Mouse (Mus musculus): ENCODE measurements around the gene Gfap.

Gene Gfap

DNA sequence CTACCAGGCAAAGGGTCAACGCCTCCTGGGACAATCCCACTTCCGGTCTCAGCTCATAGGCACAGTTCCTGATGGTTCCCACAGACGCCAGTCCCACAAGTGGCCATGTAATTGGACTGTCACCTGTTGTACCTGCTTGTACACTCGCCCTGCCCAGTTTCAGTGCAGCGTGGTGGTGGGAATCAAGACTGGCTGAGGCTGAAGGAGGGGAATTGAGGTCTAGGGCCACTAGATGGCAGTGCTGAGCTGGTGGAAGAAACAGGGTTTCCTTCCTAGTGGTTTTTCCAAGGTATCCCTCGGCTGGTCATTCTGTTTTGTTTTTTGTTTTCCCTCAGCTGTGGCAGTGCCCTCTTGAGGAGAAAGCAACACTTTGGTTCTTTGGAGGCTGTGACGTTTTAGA is at the start of gene Gfap:
TSS of gene Gfap (minus strand) at position 150 of the 400 bp plus-strand sequence.
- peak; percentile 87 for DNase-seq (ENCODE audit: extremely low spot score, low spot score)

DNA sequence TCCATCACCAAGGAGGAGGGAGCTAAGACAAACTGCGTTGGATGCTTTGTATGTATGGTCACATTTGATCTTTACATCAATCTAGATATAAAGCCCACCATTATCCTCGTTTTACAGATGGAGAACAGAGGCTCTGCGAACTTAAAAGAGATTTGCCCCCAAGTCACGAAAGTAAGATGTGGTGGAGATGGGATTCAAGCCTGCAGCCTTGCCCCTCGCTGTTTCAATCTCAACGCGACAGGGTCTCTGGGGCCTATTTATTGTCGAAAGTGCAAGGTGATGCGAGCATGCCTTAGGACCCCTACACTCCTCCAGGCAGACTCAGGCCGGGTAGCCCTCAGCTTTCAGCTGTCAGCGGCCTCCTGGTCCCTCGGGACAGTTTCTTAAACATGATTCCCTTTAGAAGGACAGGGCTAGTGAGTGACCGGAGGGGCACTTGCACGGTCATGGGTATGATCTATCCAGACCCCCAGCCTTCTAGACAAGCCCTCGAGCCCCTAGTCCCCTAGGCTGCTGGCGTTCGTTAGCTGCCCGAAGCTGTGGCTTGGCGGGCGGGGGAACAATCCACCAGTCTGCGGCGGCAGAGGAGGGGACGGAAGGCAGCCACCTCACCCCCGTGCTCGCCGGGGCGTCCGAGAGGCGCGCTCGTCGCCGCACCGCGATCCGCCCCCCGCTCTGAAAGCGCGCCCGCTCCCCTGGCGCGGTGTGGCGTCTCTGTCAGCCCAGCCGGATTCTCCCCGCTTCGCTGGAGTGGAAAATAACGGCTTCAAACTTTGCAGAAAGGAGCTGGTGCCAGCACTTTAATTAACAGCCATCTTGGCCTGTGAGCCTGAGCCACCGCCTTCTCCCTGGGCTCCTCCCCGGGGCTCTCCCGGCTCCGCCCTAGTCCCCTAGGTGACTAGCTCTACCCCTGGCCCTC is 47.6 kb upstream of the Gfap start:
- peak; percentile 57 for DNase-seq (ENCODE audit: extremely low spot score, low spot score)

DNA sequence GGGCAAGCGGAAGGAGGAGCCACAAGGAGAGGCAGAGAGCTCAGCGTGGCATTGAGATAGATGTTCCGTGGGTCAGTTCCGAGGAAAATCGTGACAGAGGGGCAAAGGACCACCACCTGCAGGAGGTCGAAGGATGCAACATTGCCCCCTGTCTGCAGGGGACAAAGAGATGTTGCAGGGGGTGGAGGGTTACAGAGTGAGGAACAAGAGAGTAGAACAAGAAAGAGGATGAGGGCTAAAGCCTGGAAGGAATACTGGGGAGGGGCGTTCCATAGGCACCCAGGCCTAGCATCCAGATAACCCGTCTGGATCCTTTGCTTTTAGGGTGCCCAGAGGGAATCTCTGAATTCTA is 46.3 kb upstream of the Gfap start:
- no peak for DNase-seq (ENCODE audit: extremely low spot score, low spot score)

DNA sequence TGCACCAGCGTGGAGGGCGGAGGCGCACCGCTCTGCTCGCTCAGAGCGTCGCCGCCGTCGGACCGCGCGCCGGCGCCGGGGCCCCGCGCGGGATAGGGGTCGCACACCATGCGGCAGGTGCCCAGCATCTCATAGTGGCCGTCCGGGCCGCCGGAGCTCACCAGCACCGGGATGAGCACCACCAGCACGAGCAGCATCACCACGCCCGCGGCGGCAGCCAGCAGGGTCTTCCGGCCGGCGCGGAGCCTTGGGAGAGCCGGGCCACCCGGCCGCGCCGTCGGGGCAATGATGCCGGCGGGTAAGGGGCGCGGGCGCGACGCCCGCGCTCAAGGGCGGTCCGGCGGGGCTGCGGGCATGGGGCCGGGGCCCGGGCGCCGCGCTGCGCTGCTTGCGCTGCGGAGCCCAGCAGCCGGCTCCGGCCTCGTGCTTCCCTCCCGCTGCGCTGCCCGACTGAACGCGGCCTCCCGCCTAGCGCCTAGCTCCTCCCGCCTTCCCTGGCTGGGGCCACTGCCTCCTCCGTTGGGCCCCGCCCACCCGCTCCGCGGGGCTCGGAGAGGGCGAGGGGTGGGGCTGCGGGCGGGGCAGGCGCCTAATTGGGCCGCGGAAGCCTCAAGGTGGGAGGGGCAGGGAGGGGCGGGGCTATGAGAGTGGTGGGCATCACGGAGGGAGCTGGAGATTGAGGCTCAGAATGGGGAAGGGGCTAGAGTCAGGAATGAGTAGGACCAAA is 45.7 kb upstream of the Gfap start, which contains the start of gene C1ql1:
TSS of gene C1ql1 (minus strand) at position 424 of the 727 bp plus-strand sequence.
- DNase-seq (ENCODE audit: extremely low spot score, low spot score) = peak; percentile 88

DNA sequence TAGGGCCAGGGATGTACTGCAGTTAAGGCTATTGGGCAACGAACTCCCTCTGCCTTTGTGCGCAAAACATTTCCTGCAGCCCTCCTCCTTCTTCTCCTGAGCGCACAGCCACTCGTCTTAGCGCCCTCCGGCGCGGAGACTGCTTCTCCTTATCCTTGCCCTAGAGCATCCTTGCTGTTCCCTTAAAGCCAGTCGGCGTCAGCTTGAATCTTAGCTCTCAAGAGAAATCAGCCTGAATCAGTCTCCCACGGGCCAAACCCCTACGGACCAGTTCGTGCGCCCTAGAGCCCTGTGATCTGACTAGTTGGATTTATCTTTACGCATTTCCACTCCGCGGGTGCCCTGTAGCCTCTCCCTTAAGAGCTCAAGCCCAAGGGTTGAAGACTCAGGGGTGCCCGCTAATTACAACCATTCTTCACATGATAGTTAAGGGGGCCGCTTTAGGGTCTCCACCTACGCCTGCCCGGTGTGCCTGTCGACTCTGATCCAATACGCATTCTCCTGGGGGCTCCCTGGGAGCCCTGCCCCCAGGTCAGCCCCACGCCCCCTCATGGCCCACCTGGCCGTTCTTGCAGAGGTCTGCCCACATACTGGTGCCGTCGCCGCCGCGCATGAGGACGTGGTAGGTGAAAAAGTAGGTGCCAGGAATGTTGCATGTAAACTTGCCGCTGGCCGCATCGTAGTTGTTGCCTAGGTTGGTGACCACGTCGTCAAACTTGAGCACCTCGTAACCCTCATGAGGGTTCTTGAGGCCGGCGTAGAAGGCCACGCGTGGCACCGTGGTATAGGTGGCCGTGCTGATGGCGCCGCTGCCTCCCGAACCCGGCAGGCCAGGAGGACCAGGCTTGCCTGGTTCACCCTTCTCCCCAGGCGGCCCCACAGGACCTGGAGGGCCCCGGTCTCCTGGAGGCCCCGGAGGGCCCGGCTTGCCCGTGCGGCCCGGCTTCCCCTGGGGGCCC is 44.9 kb upstream of the Gfap start:
- peak; percentile 47 for DNase-seq (ENCODE audit: extremely low spot score, low spot score)

DNA sequence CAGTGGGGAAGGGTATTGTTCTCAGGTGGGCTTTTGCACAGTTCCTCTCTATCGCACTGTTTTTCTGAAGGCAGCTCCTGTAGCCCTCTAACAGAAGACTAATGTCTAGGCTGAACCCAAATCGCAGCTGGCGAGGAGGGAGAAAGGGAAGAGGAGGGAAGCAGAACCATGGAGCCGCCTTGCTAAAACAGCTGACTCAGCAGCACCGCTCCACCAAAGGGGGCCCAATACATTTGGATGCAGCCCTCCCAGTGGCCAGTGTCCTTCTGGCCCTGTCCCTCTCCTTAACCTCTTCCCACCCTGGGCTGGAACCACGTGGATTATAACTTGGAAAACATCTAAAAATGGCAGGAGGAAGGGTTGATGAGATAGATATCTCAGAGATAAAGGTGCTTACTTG is 40.5 kb upstream of the Gfap start:
- DNase-seq (ENCODE audit: extremely low spot score, low spot score) = no peak

DNA sequence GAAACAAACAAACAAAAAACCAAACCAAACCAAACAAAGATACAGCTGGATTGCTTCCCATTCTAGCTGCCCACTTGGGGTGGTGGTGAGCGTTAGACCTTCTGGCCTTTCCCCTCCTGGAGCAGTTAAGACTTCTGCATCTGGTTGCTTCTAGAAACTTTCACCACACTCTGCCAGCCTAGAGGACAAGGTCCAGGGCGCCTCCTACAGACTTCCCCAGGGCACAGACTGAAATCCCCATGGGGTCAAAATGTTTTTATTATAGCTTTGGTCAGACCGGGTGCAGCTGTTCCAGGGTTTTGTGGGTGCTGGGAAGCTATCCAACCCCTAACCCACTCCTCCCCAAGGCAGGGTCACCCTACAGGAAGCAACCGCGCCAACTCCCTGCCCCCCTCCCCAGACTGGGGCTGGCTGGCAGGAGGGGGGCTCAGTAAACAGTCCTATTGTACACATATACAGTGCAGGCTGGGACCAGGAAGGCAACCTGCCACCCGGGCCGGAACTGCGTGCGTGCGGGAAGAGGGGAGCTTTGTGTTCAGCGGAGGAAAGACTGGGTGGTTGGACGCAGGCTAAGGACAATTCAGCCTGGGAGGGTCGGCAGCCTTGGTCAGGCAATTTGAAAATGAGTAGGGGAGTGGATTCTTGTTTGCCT is 38.4 kb upstream of the Gfap start:
- no peak for DNase-seq (ENCODE audit: extremely low spot score, low spot score)

DNA sequence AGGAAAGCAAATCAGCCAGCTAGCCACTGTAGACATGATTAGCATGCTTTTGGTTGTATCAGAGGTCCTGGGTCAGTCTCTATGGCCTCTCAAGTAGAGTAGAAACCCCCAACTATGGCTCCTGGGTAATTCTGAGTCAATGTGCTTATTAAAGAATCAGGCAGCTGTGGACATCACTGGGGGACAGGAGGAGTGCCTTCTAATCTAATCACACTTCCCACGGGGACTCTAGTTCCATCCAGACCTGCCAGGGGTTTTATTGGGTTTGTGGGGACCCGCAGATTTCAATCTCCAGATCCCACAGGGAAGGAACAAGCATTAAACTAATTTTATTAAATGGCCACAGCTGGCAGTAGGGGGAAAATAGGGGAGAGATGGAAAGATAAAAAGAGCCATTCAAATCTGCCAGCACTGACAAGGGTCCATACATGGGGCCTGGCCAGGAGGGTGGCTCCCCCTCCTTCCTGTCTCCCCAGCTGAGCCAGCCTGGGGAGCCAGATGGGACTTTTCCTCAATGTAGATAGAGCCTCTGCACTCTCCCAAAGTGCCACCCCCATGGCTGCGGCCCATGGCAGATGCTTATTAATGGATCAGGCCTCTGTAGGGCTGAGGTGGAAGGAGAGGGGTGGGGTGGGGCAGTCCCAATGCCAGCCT is 36.9 kb upstream of the Gfap start:
- DNase-seq (ENCODE audit: extremely low spot score, low spot score) = no peak

DNA sequence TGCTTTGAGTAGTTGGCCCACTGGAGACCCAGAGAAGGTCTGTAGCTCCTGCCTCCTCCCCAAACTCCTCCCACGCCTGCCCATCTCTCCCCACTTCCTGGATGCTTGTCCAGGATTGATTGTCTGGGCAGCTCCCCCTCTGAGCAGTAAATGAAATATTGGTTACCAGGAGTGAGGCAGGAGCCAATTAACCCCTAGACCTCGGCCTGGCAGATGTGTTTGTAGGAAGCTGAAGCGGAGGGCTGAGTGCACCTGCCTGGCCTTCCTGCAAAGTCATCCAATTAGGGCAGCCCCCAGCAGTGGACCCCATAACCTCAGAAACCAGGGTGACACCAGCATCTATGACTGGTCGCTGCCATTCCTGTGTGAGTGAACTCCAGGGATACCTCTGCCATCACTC is 35.6 kb upstream of the Gfap start:
- peak; percentile 40 for DNase-seq (ENCODE audit: extremely low spot score, low spot score)

DNA sequence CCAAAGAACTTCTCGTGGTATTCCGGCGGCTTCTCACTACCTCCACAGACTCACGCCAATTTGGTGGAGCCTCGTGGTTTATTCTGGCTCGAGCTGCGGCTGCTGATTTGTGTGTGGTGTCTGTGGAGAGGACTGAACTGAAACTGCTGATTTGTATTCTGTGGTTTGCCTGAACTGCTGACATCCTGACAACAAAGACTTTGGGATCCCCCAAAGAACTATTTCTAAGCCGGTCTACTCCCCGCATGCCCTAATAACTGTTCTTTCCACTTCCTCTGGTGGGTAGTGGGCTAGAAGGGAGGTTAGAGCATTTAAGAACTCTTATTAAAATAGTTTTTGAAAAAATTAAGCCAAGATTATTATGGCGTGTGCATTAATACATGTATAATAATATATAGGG is 30.0 kb upstream of the Gfap start:
- DNase-seq (ENCODE audit: extremely low spot score, low spot score) = no peak

DNA sequence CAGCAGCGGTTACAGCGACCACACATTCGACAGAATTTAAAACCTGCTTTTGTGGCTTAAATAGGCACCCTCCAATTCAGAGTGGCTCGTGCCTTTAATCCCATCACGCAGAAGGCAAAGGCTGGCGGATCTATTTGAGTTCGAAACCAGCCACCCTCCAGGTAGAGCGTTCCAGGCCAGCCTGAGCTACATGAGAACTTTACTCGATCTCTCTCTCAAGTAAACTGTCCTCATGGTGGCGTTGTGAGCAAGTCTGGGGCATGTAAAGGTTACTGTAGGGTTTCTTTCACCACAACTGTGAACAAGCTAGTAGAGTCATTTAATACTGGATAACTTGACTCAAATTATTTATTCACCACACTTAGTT is 24.6 kb upstream of the Gfap start:
- no peak for DNase-seq (ENCODE audit: extremely low spot score, low spot score)

DNA sequence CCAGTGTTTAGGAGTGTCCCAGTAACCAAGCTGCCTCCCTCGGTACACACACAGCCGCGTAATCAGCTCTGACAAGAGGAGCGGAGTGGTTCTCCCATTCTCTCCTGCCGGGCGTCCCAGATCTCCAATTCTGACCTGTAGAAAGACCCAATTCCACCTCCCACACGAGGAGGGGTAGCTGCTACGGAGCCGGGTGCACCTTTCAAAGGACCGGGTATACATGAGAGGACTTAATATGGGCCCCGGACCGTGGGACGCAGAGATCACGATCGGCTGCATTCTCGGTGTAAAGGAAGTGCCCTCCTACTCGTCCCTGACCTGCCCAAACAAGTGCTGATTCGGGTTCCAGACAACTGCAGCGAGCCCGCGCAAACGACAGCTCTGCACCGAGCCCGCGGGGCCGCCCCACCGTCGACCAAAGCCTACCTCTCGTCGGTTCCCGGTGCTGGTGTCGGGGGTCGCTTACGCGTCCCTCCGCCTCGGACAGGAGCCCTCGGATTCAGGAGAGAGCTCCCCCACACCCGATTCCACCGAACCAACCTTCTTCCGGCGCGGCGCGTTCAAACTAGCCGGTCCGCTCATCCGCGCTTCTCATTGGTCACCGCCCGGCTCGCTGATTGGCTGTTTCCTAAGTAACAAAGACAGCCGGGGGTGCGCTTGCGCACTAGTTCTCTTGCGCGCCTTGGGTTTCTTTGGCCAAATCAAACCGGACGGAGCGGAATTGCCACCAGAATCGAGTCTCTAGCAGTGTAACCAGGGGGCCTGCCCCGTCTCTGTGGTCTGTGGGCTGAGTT is 24.0 kb upstream of the Gfap start, which contains the start of gene Kif18b:
TSS of gene Kif18b (minus strand) at position 568 of the 794 bp plus-strand sequence.
- DNase-seq (ENCODE audit: extremely low spot score, low spot score) = peak; percentile 96

DNA sequence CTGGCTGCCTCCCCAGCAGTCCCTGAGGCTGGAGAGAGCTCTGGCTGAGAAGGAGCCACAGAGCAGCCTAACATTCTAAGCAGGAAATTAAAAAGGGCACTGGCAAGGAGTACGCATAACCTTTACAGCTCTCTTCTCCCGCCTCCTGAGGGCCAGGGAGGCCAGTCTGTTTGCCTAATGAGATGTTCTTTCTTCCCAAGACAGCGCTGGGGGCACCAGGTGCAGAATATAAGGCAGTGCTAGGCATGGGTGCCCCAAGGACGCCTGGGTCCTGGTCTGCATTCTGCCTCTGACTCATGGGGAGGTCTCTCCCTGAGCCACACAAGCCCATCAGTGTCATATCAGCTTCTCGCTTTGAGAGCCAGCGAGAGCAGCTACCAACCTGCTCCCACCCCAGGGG is 20.8 kb upstream of the Gfap start:
- DNase-seq (ENCODE audit: extremely low spot score, low spot score) = no peak

DNA sequence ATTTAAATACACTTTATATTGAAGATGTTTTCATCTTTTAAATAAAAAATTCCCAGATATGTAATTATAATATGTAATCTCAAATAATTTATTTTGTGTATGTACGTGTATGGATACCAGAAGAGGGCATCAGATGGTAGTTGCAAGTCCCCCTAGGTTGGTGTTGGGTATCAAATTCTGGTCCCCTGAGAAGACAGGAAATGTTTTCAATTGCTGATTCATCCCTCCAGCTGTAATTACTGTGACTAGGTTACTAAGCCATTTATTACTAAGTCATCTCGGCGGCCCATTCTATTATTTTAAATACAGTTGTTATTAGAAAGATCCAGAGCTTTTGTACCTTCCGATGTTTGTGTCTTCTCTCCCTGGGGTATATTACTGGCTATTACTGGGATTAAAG is 17.4 kb upstream of the Gfap start:
- no peak for DNase-seq (ENCODE audit: extremely low spot score, low spot score)

DNA sequence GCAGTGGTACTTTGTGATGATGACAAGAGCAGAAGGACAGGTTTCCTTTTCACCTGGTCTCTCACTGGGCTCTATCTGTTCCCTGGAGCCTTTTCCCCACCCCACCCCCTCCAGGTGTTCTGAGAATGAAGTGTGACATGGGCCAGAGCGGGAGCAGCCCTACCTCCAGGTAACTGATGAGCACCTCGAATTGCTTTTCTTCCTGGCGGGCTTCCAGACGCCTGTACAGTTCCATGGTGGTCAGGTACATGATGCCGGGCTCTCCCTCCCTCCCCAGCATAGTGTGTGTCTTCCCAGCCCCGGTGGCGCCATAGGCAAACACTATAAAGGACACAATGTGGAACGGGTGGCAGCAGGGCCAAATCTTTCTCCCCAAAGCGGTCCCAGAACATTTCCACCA is 14.7 kb upstream of the Gfap start:
- DNase-seq (ENCODE audit: extremely low spot score, low spot score) = no peak

DNA sequence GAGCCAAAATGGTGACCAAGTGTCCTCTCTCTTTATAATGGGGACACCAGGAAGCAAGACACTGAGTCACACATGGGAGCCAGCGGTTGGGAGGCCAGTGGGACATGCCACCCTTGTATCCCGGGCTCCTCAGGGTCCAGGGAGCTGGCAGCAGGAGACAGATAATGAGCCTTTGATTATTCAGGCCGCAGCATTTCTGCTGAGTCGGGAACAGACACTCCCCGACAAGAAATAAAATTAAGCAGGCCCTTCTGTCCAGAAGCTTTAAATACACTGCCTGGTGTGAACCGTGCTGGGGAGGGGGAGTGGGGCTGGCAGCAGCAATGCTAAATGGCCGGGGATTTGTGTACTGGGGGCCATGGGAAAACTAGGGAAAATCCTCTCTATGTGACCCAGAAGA is 10.7 kb upstream of the Gfap start:
- no peak for DNase-seq (ENCODE audit: extremely low spot score, low spot score)

DNA sequence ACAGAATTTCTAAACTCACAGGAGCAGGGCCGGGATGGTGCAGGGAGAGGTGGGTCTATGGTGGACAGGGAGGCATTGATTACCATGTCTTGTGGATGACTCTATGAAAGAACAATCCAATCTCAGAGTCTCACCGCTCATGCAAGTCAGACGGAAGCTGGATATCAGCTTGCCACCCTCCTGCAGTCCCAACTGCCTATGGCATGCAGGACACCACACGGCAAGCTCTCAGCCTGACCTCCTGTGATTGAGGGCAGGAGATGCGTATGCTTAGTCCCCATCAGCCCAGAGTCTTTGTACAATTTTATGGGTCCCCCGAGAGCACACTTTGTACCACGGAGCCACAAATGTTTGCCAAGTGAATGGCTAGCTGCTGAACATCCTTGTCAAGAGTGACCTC is 2.9 kb upstream of the Gfap start:
- DNase-seq (ENCODE audit: extremely low spot score, low spot score) = no peak

DNA sequence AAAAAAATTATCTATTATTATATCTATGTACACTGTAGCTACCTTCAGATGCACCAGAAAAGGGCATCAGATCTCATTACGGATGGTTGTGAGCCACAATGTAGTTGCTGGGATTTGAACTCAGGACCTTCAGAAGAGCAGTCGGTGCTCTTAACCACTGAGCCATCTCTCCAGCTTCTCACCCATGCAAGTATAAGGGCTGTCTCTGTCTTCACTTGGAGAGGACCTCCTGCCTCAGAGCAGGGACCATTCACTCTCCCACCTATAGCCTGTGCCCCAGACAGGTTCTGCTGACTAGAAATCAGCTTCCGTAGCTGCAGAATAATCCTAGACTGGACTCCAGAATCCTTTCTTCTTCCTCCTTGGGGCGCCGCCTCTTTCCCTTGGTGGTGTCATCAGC is 1.4 kb upstream of the Gfap start:
- DNase-seq (ENCODE audit: extremely low spot score, low spot score) = no peak

DNA sequence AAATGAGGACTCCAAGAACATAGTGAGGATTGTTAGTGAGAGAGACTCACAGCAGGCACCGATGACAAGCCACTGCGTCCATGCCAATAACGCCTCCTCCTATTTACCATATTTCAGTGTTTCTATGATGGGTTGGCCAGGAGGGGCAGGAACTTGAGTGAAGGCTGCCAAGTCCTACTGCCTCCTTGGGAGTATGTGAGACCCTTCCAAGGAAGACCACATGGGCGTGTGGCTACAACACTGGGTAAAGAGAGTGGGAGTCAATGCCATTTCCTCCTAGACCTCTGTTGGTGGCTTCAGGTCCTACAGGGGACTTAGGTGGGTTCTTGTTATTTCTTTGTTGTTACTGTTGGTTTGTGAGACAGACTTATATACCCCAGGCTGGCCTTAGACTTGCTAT is 487 bp upstream of the Gfap start:
- DNase-seq (ENCODE audit: extremely low spot score, low spot score) = no peak

DNA sequence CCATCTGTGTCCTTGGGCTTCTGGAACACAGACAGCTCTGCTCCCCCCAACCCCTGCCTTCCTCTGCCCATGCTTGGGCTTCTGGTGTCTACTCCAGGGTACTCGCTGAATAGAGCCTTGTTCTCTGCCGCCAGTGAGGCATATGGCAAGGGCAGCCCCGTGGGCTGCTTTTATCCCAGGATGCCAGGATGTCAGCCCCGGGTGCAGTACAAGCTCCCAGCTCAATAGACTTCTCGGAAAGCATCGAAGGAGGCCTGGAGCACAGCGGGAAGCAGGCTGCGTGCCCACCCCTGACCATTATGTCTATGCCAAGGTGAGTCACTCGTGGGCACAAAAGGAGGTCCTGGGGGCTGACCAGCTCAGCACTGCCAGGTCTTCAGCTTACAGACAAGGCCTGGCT is 2.3 kb downstream of the Gfap start:
- no peak for DNase-seq (ENCODE audit: extremely low spot score, low spot score)
